8 mouse cellular contexts compared by ENCODE assay signal in genomic region chr19:21799410-21800373, GRCm38 (mm10). TPM values are rescaled to one million over a fixed set of nuclear protein-coding genes. Genes with fewer than 3 reads are reported as not detected.
A peak's percentile ranks its signal among the peaks of the same experiment; 100 is the strongest.
DNase-seq lines count a peak whose midpoint lies in the region; ATAC-seq lines count a peak whose summit lies in the region.

No protein-coding gene starts in this region.

- peak overlapping the region; percentile 60 for H3K27ac ChIP-seq in heart, embryonic 15.5 days
- H3K27ac ChIP-seq in hindbrain, embryonic 11.5 days (ENCODE audit: low read depth, low read length): 0 out of 2 replicates have a peak overlapping the region, but pooled peaks have one; percentile 33
- peak overlapping the region; percentile 67 for H3K27ac ChIP-seq in midbrain, embryonic 11.5 days (ENCODE audit: low read depth, low read length)

- H3K9me3 ChIP-seq in heart, embryonic 15.5 days (replicated peaks): no peaks in the 10 kb centered on the region
- H3K9me3 ChIP-seq in hindbrain, embryonic 11.5 days (ENCODE audit: control insufficient read depth, low read length): no peaks in the 10 kb centered on the region
- H3K9me3 ChIP-seq in midbrain, embryonic 11.5 days (ENCODE audit: control insufficient read depth, low read length): no peaks in the 10 kb centered on the region

- H3K36me3 ChIP-seq in heart, embryonic 15.5 days: peaks cover 63% of the 10 kb centered on the region
- peaks cover 18% of the 10 kb centered on the region for H3K36me3 ChIP-seq in hindbrain, embryonic 11.5 days (ENCODE audit: control insufficient read depth, insufficient read depth, low read length)
- peaks cover 47% of the 10 kb centered on the region for H3K36me3 ChIP-seq in midbrain, embryonic 11.5 days (ENCODE audit: control insufficient read depth, insufficient read depth, low read length)

- H3K4me2 ChIP-seq in heart, embryonic 15.5 days: no peak overlapping the region
- H3K4me2 ChIP-seq in hindbrain, embryonic 11.5 days (replicated peaks; ENCODE audit: low read depth, low read length): no peak overlapping the region
- no peak overlapping the region for H3K4me2 ChIP-seq in midbrain, embryonic 11.5 days

- no peak overlapping the region for H3K4me3 ChIP-seq in heart, embryonic 15.5 days
- H3K4me3 ChIP-seq in hindbrain, embryonic 11.5 days (ENCODE audit: low read depth, low read length): no peak overlapping the region
- H3K4me3 ChIP-seq in midbrain, embryonic 11.5 days (ENCODE audit: low read depth, low read length): no peak overlapping the region

- 51% methylated on average over 13 of the region's 13 CpGs for WGBS in heart, embryonic 15.5 days
- 77% methylated on average over 13 of the region's 13 CpGs for WGBS in hindbrain, embryonic 11.5 days
- 60% methylated on average over 13 of the region's 13 CpGs for WGBS in midbrain, embryonic 11.5 days

- no peak for DNase-seq in heart, postnatal 25 days (ENCODE audit: low spot score)
- DNase-seq in c-Kit-negative CD71-positive TER-119-positive erythroid progenitor cells, embryonic 14.5 days (ENCODE audit: low read depth, low spot score): peak; percentile 12
- no peak for DNase-seq in hindbrain, embryonic 11.5 days (ENCODE audit: low spot score)
- DNase-seq in midbrain, embryonic 11.5 days (ENCODE audit: low spot score, missing footprints): no peak
- DNase-seq in left cerebral cortex, adult 11 months (ENCODE audit: low spot score): no peak
- DNase-seq in thymus, postnatal 4 days: no peak
- no peak for DNase-seq in gastrocnemius, postnatal 10 days

- no peaks in the 10 kb centered on the region for H3K27me3 ChIP-seq in heart, embryonic 15.5 days
- H3K27me3 ChIP-seq in hindbrain, embryonic 11.5 days (ENCODE audit: control insufficient read depth, insufficient read depth, low read length): no peaks in the 10 kb centered on the region
- H3K27me3 ChIP-seq in midbrain, embryonic 11.5 days (ENCODE audit: control insufficient read depth, insufficient read depth, low read length): no peaks in the 10 kb centered on the region

- no peak overlapping the region for H3K9ac ChIP-seq in heart, embryonic 15.5 days
- H3K9ac ChIP-seq in hindbrain, embryonic 11.5 days (ENCODE audit: low read depth, low read length): no peak overlapping the region
- H3K9ac ChIP-seq in midbrain, embryonic 11.5 days (ENCODE audit: low read length): no peak overlapping the region

- ATAC-seq in heart, embryonic 15.5 days (replicated peaks; ENCODE audit: insufficient number of reproducible peaks, insufficient read depth, low FRiP score, low read depth): no peak
- no peak for ATAC-seq in hindbrain, embryonic 11.5 days (ENCODE audit: low FRiP score)
- peak; percentile 85 for ATAC-seq in midbrain, embryonic 11.5 days (ENCODE audit: low FRiP score)

- H3K4me1 ChIP-seq in heart, embryonic 15.5 days (replicated peaks): peaks cover 20% of the 10 kb centered on the region
- H3K4me1 ChIP-seq in hindbrain, embryonic 11.5 days (replicated peaks; ENCODE audit: control insufficient read depth, insufficient read depth, low read length): no peaks in the 10 kb centered on the region
- H3K4me1 ChIP-seq in midbrain, embryonic 11.5 days (ENCODE audit: control insufficient read depth, insufficient read depth, low read length): peaks cover 10% of the 10 kb centered on the region

- intact Hi-C loops in heart, postnatal 25 days (cut with DNase I): no loop called here

RNA-seq across cellular contexts. Expression of gene Cemip2, which starts 21.6 kb away (rescaled TPM):
- 41.2 and 44.3 TPM in 2 replicates for polyA plus RNA-seq in heart, embryonic 15.5 days (2015; fragmentation: Nextera tagmentation; extraction: Ambion mirVana)
- total RNA-seq in heart, postnatal 25 days (2021): 10 to 100 TPM; 13.7 to 14.1 TPM
- 85.6 and 91.3 TPM in 2 replicates for polyA plus RNA-seq in hindbrain, embryonic 11.5 days (2014; fragmentation: Nextera tagmentation; extraction: Ambion mirVana)
- 83.7 and 86.7 TPM in 2 replicates for polyA plus RNA-seq in midbrain, embryonic 11.5 days (2014; fragmentation: Nextera tagmentation; extraction: Ambion mirVana)
- 10 to 100 TPM; 10.5 to 14.6 TPM for total RNA-seq in gastrocnemius, postnatal 10 days (2021)
